Mouse (Mus musculus) fibroblast of lung, adult 2 months (primary cell): ENCODE data around the gene Bak1.
A peak's percentile ranks its signal among the peaks of the same experiment; 100 is the strongest.

Source experiments
- DNase-seq: peaks from one replicate; pipeline ENCODE4 v3.0.0-alpha.2; 2011; ENCODE audit warnings: low read depth

The Bak1 gene

GRCm38 (mm10) chr17:27028909-27029308, at the start of gene Bak1:
TSS of gene Bak1 (minus strand) at chr17:27029009.
- no peak for DNase-seq

- no peak for DNase-seq
Measured at GRCm38 (mm10) chr17:27078499-27078898, 49.7 kb upstream of the Bak1 start.

DNA sequence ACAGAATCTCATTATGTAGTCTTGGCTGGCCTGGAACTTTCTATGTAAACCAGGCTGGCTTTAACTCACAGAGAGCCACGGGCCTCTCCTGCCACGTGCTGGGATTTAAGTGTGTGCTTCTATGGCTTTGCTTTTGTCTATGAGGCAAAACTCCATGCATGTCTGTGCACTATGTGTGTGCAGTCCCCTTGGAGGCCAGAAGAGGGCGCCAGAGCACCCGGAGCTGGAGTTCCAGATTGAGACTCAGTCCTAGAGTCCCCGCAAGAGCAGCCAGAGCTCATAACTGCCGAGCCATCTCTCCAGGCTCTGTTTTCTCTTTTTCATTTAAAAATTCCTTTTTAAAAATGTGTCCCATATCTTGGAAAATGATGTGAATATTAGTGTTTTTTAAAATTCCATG, 49.1 kb upstream of the Bak1 start:
- DNase-seq: no peak

DNA sequence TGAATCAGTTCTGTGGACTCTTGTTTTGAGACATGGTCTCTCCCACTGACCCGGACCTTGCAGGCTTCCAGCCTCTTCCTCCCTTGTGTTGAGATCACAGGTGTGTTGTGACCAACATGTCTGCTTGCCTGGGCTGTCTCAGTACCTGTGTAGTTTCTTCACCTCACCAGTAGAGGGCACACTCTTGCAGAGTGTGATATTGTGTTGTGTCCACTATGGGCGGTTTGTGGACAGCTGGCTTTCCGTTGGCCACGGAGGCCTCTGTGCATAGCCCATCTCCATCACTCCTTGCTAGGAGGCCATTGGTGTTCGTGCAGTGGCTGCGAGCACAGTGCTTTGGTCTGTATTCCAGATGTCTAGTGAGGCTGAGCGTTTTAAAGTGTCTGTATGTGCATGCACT, 48.3 kb upstream of the Bak1 start:
- DNase-seq: no peak

- DNase-seq: no peak
Measured at GRCm38 (mm10) chr17:27074849-27075745, 46.3 kb upstream of the Bak1 start.

DNA sequence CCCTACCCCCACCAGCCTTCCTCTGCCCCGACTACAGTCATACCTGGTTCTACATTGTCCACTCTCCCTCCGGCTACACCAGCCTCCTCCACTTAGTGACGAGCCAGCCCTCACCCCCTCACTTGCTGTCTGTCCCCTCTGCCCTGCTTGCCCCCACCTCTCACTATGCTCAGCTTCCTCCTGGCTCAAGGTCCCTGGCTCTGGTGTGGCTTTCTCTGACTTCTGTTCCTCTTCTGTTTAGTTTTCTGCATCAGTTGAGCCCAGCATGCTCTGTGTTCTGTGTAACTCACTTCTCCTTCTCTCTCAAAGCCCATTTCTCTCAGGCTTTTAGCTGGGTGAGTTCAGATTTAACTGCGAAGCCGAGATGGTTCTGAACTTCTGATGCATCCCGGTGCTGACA, 45.4 kb upstream of the Bak1 start:
- DNase-seq: no peak

GRCm38 (mm10) chr17:27073778-27074177, 45.0 kb upstream of the Bak1 start:
- no peak for DNase-seq

DNA sequence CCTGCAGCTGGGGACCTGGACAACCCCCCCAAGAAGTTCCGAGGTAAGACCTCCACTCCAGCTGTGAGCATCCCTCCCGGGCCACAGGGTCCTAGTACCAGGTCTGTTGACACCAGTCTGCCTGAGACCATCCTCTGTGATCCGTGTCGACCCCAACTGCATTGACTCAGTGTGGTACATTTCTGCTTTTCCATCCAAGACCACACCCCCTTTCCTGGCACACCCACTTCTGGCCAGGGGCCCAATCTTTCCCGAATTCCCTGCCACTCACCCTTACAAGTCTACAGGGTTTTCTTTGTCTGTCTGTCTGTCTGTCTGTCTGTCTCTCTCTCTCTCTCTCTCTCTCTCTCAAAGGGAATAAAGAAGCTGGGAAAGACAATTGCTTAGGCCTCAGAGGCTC, 44.3 kb upstream of the Bak1 start:
- DNase-seq: no peak

GRCm38 (mm10) chr17:27072363-27072762, 43.6 kb upstream of the Bak1 start:
- no peak for DNase-seq

DNA sequence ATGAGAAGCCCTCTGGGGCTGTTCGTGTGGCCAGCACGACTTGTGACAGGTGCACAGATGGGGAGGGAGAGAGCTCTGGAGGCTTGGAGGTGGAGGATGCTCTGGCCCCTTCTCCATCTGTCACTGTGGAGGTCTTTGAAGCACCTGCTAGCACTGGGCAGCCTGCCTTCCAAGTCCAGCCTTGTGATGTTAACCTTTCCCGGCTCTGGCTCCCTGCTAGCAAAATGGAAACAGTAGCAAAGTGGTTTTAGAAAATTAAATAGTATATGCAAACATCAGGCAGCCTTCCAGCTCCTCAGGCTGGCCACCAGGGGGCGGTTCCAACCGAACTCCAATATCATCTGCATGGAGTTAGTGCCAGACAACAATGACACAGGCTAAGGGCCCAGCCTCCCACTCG, 42.8 kb upstream of the Bak1 start:
- DNase-seq: no peak

- no peak for DNase-seq
Measured at GRCm38 (mm10) chr17:27070913-27071312, 42.1 kb upstream of the Bak1 start.

DNA sequence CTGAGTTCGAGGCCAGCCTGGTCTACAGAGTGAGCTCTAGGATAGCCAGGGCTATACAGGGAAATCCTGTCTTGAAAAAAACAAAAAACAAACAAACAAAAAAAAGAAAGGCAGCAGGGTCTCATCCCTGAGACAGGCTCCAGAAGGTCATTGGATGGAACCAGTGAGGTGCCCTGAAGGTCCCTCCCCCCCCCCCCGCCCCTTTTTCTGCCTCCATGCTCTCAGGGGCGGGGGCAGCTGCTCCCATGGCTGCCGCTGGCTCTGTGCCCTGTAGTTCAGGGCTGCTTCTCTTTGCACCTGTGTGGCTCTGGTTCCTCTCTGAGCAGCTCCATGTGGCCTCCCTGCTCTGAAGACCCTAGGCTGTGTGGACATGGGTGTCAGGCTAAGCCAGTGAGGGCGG, 40.3 kb upstream of the Bak1 start:
- DNase-seq: no peak

- no peak for DNase-seq
Measured at GRCm38 (mm10) chr17:27066065-27066464, 37.3 kb upstream of the Bak1 start.

- DNase-seq: no peak
Measured at GRCm38 (mm10) chr17:27064195-27064594, 35.4 kb upstream of the Bak1 start.

- no peak for DNase-seq
Measured at GRCm38 (mm10) chr17:27063717-27064116, 34.9 kb upstream of the Bak1 start.

DNA sequence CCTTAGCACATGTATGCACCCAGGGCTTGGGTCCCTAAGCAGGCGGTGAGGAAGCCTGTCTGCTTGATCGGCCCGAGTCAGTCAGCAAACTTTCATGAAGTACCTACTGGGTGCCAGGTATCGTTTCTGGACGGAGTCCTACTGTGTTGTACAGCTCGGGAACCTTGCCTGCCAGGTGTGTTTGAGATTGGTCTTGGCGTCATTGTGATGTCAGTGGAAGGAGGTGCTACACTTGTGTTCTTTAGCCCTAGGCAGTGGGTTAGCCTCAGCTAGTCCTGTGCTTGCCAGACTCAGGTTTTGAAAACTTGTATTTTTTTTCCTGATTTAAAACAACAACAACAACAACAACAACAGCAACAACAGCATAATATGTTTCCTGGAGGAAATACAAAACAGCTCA, 33.9 kb upstream of the Bak1 start:
- DNase-seq: no peak

GRCm38 (mm10) chr17:27061727-27062126, 32.9 kb upstream of the Bak1 start:
- DNase-seq: no peak

- DNase-seq: no peak
Measured at GRCm38 (mm10) chr17:27060698-27061097, 31.9 kb upstream of the Bak1 start.

DNA sequence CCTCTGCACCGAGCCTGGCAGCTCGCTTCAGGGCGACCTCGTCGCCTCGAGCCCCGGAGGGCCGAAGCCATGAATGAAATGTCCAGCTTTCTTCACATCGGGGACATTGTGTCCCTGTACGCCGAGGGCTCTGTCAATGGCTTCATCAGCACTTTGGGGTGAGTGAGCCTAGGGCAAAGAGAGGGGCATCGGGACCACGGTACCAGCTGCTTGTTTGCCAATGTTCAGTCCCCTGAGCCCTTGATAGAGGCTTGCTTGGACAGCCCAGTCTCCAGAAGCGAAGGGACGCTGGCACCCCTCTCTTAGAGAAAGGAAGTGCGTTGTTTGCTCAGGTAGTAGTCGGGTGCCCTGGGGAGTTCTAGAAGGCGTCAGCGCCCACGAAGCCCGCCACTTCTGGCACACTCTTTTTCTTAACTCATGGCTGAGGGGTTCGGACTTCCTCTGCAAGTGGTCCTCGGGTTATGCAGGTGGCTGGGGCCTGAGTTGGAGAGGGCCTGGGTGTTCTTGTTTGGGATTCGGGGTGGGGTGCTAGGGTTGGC, 28.8 kb upstream of the Bak1 start:
- no peak for DNase-seq

DNA sequence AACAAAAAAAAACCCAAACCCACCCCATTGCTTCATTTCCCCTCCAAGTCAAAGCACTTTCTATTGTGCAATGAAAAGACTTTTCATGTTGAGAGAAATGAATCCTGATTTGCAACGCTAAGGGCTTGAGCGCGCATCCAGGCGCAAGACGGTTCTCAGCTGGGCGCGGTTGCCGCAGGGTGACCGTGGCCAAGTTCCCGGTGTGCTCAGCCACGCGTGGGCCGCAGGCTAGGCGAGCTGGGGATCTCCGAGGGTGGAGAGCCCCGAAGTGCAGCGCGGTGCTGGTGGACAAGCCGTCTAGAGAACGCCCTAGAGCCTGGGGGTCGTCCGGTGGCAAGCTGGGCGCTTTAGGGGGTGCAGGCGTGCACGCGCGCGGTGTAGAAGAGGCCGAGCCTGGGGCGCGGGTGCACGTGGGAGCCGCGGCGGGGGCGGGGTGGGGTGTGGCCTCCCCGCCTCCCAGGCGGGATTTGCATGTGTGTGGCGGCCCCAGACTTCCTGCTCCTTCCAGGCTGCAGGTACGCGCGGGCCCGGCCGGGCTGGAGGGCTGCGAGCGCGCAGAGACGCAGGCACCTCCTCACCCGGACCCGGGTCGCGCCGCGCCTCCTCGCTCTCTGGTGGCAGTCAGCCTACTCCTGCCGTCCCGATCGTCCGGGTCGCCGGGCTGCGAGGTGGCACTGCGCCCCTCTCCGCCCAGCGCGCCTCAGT, 28.2 kb upstream of the Bak1 start, which contains the start of gene Itpr3:
TSS of gene Itpr3 (plus strand) at position 493 of the 705 bp plus-strand sequence.
- no peak for DNase-seq

GRCm38 (mm10) chr17:27056170-27056569, 27.4 kb upstream of the Bak1 start:
- peak; percentile 73 for DNase-seq

DNA sequence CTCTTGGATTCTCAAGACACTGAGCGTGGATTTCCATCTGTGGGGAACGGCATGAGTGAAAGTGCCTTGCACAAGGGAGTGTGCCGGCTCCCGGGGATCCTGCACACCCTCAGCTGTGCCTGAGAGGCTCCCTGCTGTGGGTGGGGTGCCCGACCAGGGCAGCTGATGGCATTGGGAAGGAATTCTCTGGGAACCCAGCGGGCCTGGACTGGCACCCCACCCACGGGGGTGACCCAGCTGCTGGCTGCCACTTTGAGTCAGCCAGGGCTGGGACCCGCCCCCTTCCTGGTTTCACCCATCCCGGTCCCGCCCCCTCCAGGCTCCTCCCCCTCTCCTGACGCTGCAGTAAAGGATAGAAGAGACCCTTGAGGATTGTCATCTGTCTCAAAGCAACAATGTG, 22.7 kb upstream of the Bak1 start:
- DNase-seq: peak; percentile 66

GRCm38 (mm10) chr17:27050853-27051252, 22.0 kb upstream of the Bak1 start:
- DNase-seq: no peak
